Mouse (Mus musculus) forebrain, embryonic 11.5 days (tissue): ENCODE measurements around the gene Zfp853. TPM values are rescaled to one million over a fixed set of nuclear protein-coding genes. Genes with fewer than 3 reads are reported as not detected.
A peak's percentile ranks its signal among the peaks of the same experiment; 100 is the strongest.

ENCODE experiments used
- ATAC-seq: fragments of 200-750 bp; cut with Nextera tagmentation; replicated peaks from 2 replicates; pipeline ENCODE4 v1.8.0; 2017; ENCODE audit warnings: moderate TSS enrichment; ENCODE audit not compliant: low FRiP score
- DNase-seq: peaks from one replicate; pipeline ENCODE4 v3.0.0-alpha.2; 2017; ENCODE audit warnings: low spot score
- H3K27ac ChIP-seq: fragments of 300-500 bp; sonication (generic); 2 replicates; pipeline ENCODE4 v1.5.1; 2014; ENCODE audit warnings: low read depth, low read length
- H3K27me3 ChIP-seq: fragments of 300-500 bp; sonication (generic); 2 replicates; pipeline ENCODE4 v1.6.1; 2014; ENCODE audit warnings: mild to moderate bottlenecking, low read length, mixed read lengths; ENCODE audit not compliant: control insufficient read depth, insufficient read depth
- H3K36me3 ChIP-seq: fragments of 300-500 bp; sonication (generic); 2 replicates; pipeline ENCODE4 v1.6.1; 2014; ENCODE audit warnings: mild to moderate bottlenecking, low read length, moderate library complexity, mixed read lengths; ENCODE audit not compliant: control insufficient read depth, insufficient read depth
- H3K4me1 ChIP-seq: fragments of 300-500 bp; sonication (generic); replicated peaks from 2 replicates; pipeline ENCODE4 v1.6.1; 2014; ENCODE audit warnings: low read length, mixed read lengths; ENCODE audit not compliant: control insufficient read depth, insufficient read depth
- H3K4me2 ChIP-seq: fragments of 300-500 bp; sonication (generic); 2 replicates; pipeline ENCODE4 v1.6.1; 2014; ENCODE audit warnings: low read depth, mild to moderate bottlenecking, low read length, moderate library complexity, mixed read lengths; ENCODE audit not compliant: severe bottlenecking
- H3K4me3 ChIP-seq: fragments of 300-500 bp; sonication (generic); 2 replicates; pipeline ENCODE4 v1.5.1; 2014; ENCODE audit warnings: low read depth, low read length
- H3K9ac ChIP-seq: fragments of 300-500 bp; sonication (generic); 2 replicates; pipeline ENCODE4 v1.6.1; 2014; ENCODE audit warnings: low read length
- H3K9me3 ChIP-seq: fragments of 300-500 bp; sonication (generic); 2 replicates; pipeline ENCODE4 v1.6.1; 2016; ENCODE audit warnings: low read length, mixed read lengths; ENCODE audit not compliant: control insufficient read depth
- WGBS: fragments of 180-500 bp; shearing (Covaris S2); extraction: QIAGEN DNeasy Blood & Tissue Kit; methylation state at CpG from one replicate; pipeline ENCODE4 v1.1.7; 2014; 5-methylcytosine and 5-hydroxymethylcytosine counted together
- polyA plus RNA-seq: library from polyadenylated mRNA; unstranded; fragments of >200 nt; fragmentation: Nextera tagmentation; extraction: Ambion mirVana; gene quantifications from 2 replicates; pipeline ENCODE4 v1.2.1, GENCODE M21; 2014

The Zfp853 gene
- polyA plus RNA-seq, 1 experiment from 2014 or later = not detected

- H3K27me3 ChIP-seq = no peaks in the 10 kb centered on the region
- 1% methylated on average over 67 of the region's 79 CpGs for WGBS
- peaks cover 11% of the 10 kb centered on the region for H3K4me1 ChIP-seq
- no peaks in the 10 kb centered on the region for H3K36me3 ChIP-seq
- peak within 1 kb of the TSS; percentile 96 for H3K4me3 ChIP-seq
- peak within 1 kb of the TSS; percentile 97 for H3K9ac ChIP-seq
- peak within 1 kb of the TSS; percentile 46; the same call in 1 of the 2 replicates for H3K27ac ChIP-seq
- peak within 1 kb of the TSS; percentile 96 for H3K4me2 ChIP-seq
- DNase-seq (peak; percentile 81), ATAC-seq (peak; percentile 87)
- no peaks in the 10 kb centered on the region for H3K9me3 ChIP-seq
These were observed 23.9 kb downstream of the Zfp853 start, which contains the start of gene Zfp316 for GRCm38 (mm10) chr5:143269363-143270150. Gene Zfp316, minus strand, starts transcription at chr5:143270022.

GRCm38 (mm10) chr5:143268985-143269362 is 24.4 kb downstream of the Zfp853 start:
- 23% methylated on average over 8 of the region's 8 CpGs for WGBS

GRCm38 (mm10) chr5:143266794-143267193 is 26.6 kb downstream of the Zfp853 start:
- H3K36me3 ChIP-seq = peaks cover 3% of the 10 kb centered on the region
- no peak for ATAC-seq

More at GRCm38 (mm10) chr5:143268985-143269362, 24.4 kb downstream of the Zfp853 start:
- peak overlapping the region; percentile 96 for H3K4me2 ChIP-seq
- no peaks in the 10 kb centered on the region for H3K27me3 ChIP-seq
- peak overlapping the region; percentile 97 for H3K9ac ChIP-seq
- H3K27ac ChIP-seq = 0 out of 2 replicates have a peak overlapping the region, but pooled peaks have one; percentile 46
- no peaks in the 10 kb centered on the region for H3K9me3 ChIP-seq
- DNase-seq = no peak
- no peaks in the 10 kb centered on the region for H3K36me3 ChIP-seq
- peaks cover 11% of the 10 kb centered on the region for H3K4me1 ChIP-seq
- no peak for ATAC-seq
- peak overlapping the region; percentile 96 for H3K4me3 ChIP-seq

GRCm38 (mm10) chr5:143265409-143265808 is 28.0 kb downstream of the Zfp853 start:
- Histone ChIP-seq H3K9me3 (no peaks in the 10 kb centered on the region), H3K4me2 (no peak overlapping the region), H3K27ac (no peak overlapping the region), H3K36me3 (peaks cover 3% of the 10 kb centered on the region), H3K9ac (no peak overlapping the region), H3K4me3 (no peak overlapping the region), H3K4me1 (peaks cover 8% of the 10 kb centered on the region), H3K27me3 (no peaks in the 10 kb centered on the region)
- WGBS = 57% methylated on average over 1 of the region's 1 CpGs
- no peak for ATAC-seq
- no peak for DNase-seq

More at GRCm38 (mm10) chr5:143266794-143267193, 26.6 kb downstream of the Zfp853 start:
- no peak overlapping the region for H3K27ac ChIP-seq
- no peak for DNase-seq
- peaks cover 11% of the 10 kb centered on the region for H3K4me1 ChIP-seq
- WGBS = 86% methylated on average over 6 of the region's 6 CpGs
- no peak overlapping the region for H3K9ac ChIP-seq
- no peak overlapping the region for H3K4me2 ChIP-seq
- no peaks in the 10 kb centered on the region for H3K27me3 ChIP-seq
- H3K4me3 ChIP-seq = no peak overlapping the region
- H3K9me3 ChIP-seq = no peaks in the 10 kb centered on the region

- peaks cover 5% of the 10 kb centered on the region for H3K4me1 ChIP-seq
- H3K4me2 ChIP-seq = no peak overlapping the region
- ATAC-seq = no peak
- no peaks in the 10 kb centered on the region for H3K9me3 ChIP-seq
- H3K4me3 ChIP-seq = no peak overlapping the region
- H3K27me3 ChIP-seq = no peaks in the 10 kb centered on the region
- H3K27ac ChIP-seq = no peak overlapping the region
- WGBS = 94% methylated on average over 10 of the region's 10 CpGs
- no peak overlapping the region for H3K9ac ChIP-seq
- DNase-seq = no peak
- H3K36me3 ChIP-seq = peaks cover 3% of the 10 kb centered on the region
These were observed 28.7 kb downstream of the Zfp853 start for GRCm38 (mm10) chr5:143264689-143265088.

- H3K9ac ChIP-seq = no peak overlapping the region
- 92% methylated on average over 8 of the region's 8 CpGs for WGBS
- H3K27ac ChIP-seq = no peak overlapping the region
- H3K4me3 ChIP-seq = no peak overlapping the region
- H3K4me2 ChIP-seq = no peak overlapping the region
- DNase-seq (no peak), ATAC-seq (no peak)
- H3K9me3 ChIP-seq = no peaks in the 10 kb centered on the region
- peaks cover 9% of the 10 kb centered on the region for H3K27me3 ChIP-seq
- H3K4me1 ChIP-seq = no peaks in the 10 kb centered on the region
- H3K36me3 ChIP-seq = peaks cover 3% of the 10 kb centered on the region
These were observed 31.8 kb downstream of the Zfp853 start for GRCm38 (mm10) chr5:143261636-143262035.

GRCm38 (mm10) chr5:143255802-143256201 is 37.6 kb downstream of the Zfp853 start:
- H3K4me1 ChIP-seq = peaks cover 13% of the 10 kb centered on the region
- 76% methylated on average over 5 of the region's 5 CpGs for WGBS

GRCm38 (mm10) chr5:143255131-143255519 is 38.3 kb downstream of the Zfp853 start:
- H3K9me3 ChIP-seq = no peaks in the 10 kb centered on the region
- H3K4me2 ChIP-seq = no peak overlapping the region
- H3K27ac ChIP-seq = no peak overlapping the region
- no peak overlapping the region for H3K4me3 ChIP-seq
- H3K9ac ChIP-seq = no peak overlapping the region
- DNase-seq = peak; percentile 56
- H3K36me3 ChIP-seq = peaks cover 4% of the 10 kb centered on the region; the same call in 1 of the 2 replicates
- peaks cover 13% of the 10 kb centered on the region for H3K4me1 ChIP-seq
- peaks cover 63% of the 10 kb centered on the region for H3K27me3 ChIP-seq
- ATAC-seq = no peak
- WGBS = 11% methylated on average over 24 of the region's 24 CpGs

More at GRCm38 (mm10) chr5:143255802-143256201, 37.6 kb downstream of the Zfp853 start:
- Histone ChIP-seq H3K27ac (no peak overlapping the region), H3K9me3 (no peaks in the 10 kb centered on the region), H3K4me2 (no peak overlapping the region), H3K9ac (no peak overlapping the region), H3K27me3 (peaks cover 63% of the 10 kb centered on the region), H3K36me3 (peaks cover 4% of the 10 kb centered on the region; the same call in 1 of the 2 replicates), H3K4me3 (no peak overlapping the region)
- ATAC-seq = no peak
- no peak for DNase-seq
